16 mouse cellular contexts compared by ENCODE assay signal in the genomic region with DNA sequence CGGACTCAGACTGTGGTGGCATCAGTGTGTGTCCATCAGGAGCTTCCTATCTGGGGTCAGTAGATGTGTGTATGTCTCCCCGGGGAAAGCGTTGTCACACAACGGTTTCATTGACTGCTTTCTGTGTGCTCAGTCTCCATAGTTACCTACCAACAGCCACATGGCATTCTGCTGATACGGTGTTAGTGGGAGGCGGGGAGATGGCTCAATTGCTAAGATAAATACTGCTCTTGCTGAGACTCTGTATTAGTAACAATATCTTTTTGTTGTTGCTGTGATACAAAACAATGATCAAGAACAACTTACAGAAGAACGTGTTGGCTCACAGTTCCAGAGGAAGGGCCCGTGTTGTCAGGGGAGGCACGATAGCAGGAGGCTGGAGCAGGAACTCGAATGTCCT. TPM values are rescaled to one million over a fixed set of nuclear protein-coding genes. Genes with fewer than 3 reads are reported as not detected.
DNase-seq lines count a peak whose midpoint lies in the region; ATAC-seq lines count a peak whose summit lies in the region.
"Had no signal": no experiment of that assay in that cellular context is flagged by ENCODE, and none has a peak within 500 bp of the region (broad histone marks: within the 10 kb centered on the region; RNA-seq: fewer than 3 reads in every experiment).

No protein-coding gene starts in this region.

- no peak overlapping the region for H3K4me2 ChIP-seq in hindbrain, embryonic 12.5 days (replicated peaks)
- no peak overlapping the region for H3K4me2 ChIP-seq in midbrain, embryonic 14.5 days (ENCODE audit: low read length)
- no peak overlapping the region for H3K4me2 ChIP-seq in midbrain, embryonic 16.5 days (ENCODE audit: low read length)
- no peak overlapping the region for H3K4me2 ChIP-seq in kidney, embryonic 15.5 days
- H3K4me2 ChIP-seq: embryonic facial prominence, embryonic 12.5 days; intestine, embryonic 15.5 days had no signal

- H3K9ac ChIP-seq in hindbrain, embryonic 12.5 days, result no peak overlapping the region
- no peak overlapping the region for H3K9ac ChIP-seq in midbrain, embryonic 14.5 days (replicated peaks; ENCODE audit: low read length)
- no peak overlapping the region for H3K9ac ChIP-seq in midbrain, embryonic 16.5 days (ENCODE audit: low read depth, low read length)
- no peak overlapping the region for H3K9ac ChIP-seq in kidney, embryonic 15.5 days
- H3K9ac ChIP-seq: embryonic facial prominence, embryonic 12.5 days; intestine, embryonic 15.5 days; lung, embryonic 15.5 days had no signal

- ATAC-seq in hindbrain, embryonic 12.5 days (ENCODE audit: low FRiP score), result no peak
- ATAC-seq in midbrain, embryonic 14.5 days (ENCODE audit: low FRiP score, low TSS enrichment), result no peak
- no peak for ATAC-seq in midbrain, embryonic 16.5 days
- no peak for ATAC-seq in kidney, embryonic 15.5 days (replicated peaks; ENCODE audit: low FRiP score)
- ATAC-seq: intestine, embryonic 15.5 days had no signal

- H3K4me1 ChIP-seq in hindbrain, embryonic 10.5 days (replicated peaks), result peaks cover 34% of the 10 kb centered on the region
- H3K4me1 ChIP-seq in hindbrain, embryonic 12.5 days, result peaks cover 12% of the 10 kb centered on the region
- 0 out of 2 replicates have a peak, but pooled peaks cover 2% of the 10 kb centered on the region for H3K4me1 ChIP-seq in midbrain, embryonic 14.5 days (ENCODE audit: control insufficient read depth, insufficient read depth, low read length)
- H3K4me1 ChIP-seq in midbrain, embryonic 16.5 days (ENCODE audit: control insufficient read depth, insufficient read depth, low read length), result peaks cover 9% of the 10 kb centered on the region; the same call in 1 of the 2 replicates
- peaks cover 15% of the 10 kb centered on the region for H3K4me1 ChIP-seq in kidney, embryonic 15.5 days

- H3K4me3 ChIP-seq in hindbrain, embryonic 10.5 days, result no peak overlapping the region
- H3K4me3 ChIP-seq in hindbrain, embryonic 12.5 days, result no peak overlapping the region
- no peak overlapping the region for H3K4me3 ChIP-seq in midbrain, embryonic 14.5 days (replicated peaks; ENCODE audit: low read depth, low read length)
- no peak overlapping the region for H3K4me3 ChIP-seq in midbrain, embryonic 16.5 days (ENCODE audit: low read depth, low read length)
- no peak overlapping the region for H3K4me3 ChIP-seq in kidney, embryonic 15.5 days (replicated peaks)
- H3K4me3 ChIP-seq: embryonic facial prominence, embryonic 12.5 days; intestine, embryonic 15.5 days; limb, embryonic 10.5 days; lung, embryonic 15.5 days; myocyte had no signal

- H3K27me3 ChIP-seq in hindbrain, embryonic 10.5 days (ENCODE audit: insufficient read depth, poor library complexity, severe bottlenecking), result peaks cover 20% of the 10 kb centered on the region; the same call in 1 of the 2 replicates
- peaks cover 8% of the 10 kb centered on the region; the same call in 1 of the 2 replicates for H3K27me3 ChIP-seq in hindbrain, embryonic 12.5 days
- H3K27me3 ChIP-seq in midbrain, embryonic 14.5 days (ENCODE audit: control insufficient read depth, insufficient read depth, low read length), result no peaks in the 10 kb centered on the region
- H3K27me3 ChIP-seq in midbrain, embryonic 16.5 days (ENCODE audit: control insufficient read depth, insufficient read depth, low read depth, low read length), result no peaks in the 10 kb centered on the region
- H3K27me3 ChIP-seq in kidney, embryonic 15.5 days, result no peaks in the 10 kb centered on the region
- H3K27me3 ChIP-seq: embryonic facial prominence, embryonic 12.5 days; intestine, embryonic 15.5 days; lung, embryonic 15.5 days had no signal

- DNase-seq in hindbrain, embryonic 10.5 days (ENCODE audit: low spot score), result peak; percentile 28
- peak; percentile 33 for DNase-seq in midbrain, embryonic 14.5 days
- peak; percentile 14 for DNase-seq in embryo, embryonic 11.5 days (ENCODE audit: low read depth, low spot score)
- DNase-seq in yolk sac, embryonic 10.5 days (ENCODE audit: low spot score), result peak; percentile 16
- DNase-seq in adrenal gland, postnatal 10 days, result no peak
- DNase-seq: adrenal gland, postnatal 14 days; kidney, postnatal 4 days had no signal

- H3K36me3 ChIP-seq in hindbrain, embryonic 10.5 days, result no peaks in the 10 kb centered on the region
- H3K36me3 ChIP-seq in hindbrain, embryonic 12.5 days, result no peaks in the 10 kb centered on the region
- H3K36me3 ChIP-seq in midbrain, embryonic 14.5 days (ENCODE audit: control insufficient read depth, insufficient read depth, low read length), result no peaks in the 10 kb centered on the region
- H3K36me3 ChIP-seq in midbrain, embryonic 16.5 days (ENCODE audit: control insufficient read depth, insufficient read depth, low read length), result no peaks in the 10 kb centered on the region
- no peaks in the 10 kb centered on the region for H3K36me3 ChIP-seq in kidney, embryonic 15.5 days
- H3K36me3 ChIP-seq: embryonic facial prominence, embryonic 12.5 days; intestine, embryonic 15.5 days; limb, embryonic 10.5 days; lung, embryonic 15.5 days had no signal

- peak overlapping the region; percentile 50; the same call in 1 of the 2 replicates for H3K27ac ChIP-seq in hindbrain, embryonic 10.5 days
- no peak overlapping the region for H3K27ac ChIP-seq in hindbrain, embryonic 12.5 days
- no peak overlapping the region for H3K27ac ChIP-seq in midbrain, embryonic 14.5 days (replicated peaks; ENCODE audit: low read depth, low read length)
- no peak overlapping the region for H3K27ac ChIP-seq in midbrain, embryonic 16.5 days (ENCODE audit: low read length)
- no peak overlapping the region for H3K27ac ChIP-seq in kidney, embryonic 15.5 days
- H3K27ac ChIP-seq: embryonic facial prominence, embryonic 12.5 days; intestine, embryonic 15.5 days; limb, embryonic 10.5 days; lung, embryonic 15.5 days; stomach, postnatal 0 days had no signal

- WGBS in hindbrain, embryonic 10.5 days, result 29% methylated on average over 10 of the region's 10 CpGs
- 23% methylated on average over 10 of the region's 10 CpGs for WGBS in hindbrain, embryonic 12.5 days
- WGBS in midbrain, embryonic 14.5 days, result 13% methylated on average over 10 of the region's 10 CpGs
- 21% methylated on average over 10 of the region's 10 CpGs for WGBS in midbrain, embryonic 16.5 days
- WGBS in kidney, embryonic 15.5 days, result 76% methylated on average over 10 of the region's 10 CpGs

- H3K9me3 ChIP-seq in hindbrain, embryonic 10.5 days, result no peaks in the 10 kb centered on the region
- H3K9me3 ChIP-seq in hindbrain, embryonic 12.5 days (replicated peaks), result no peaks in the 10 kb centered on the region
- H3K9me3 ChIP-seq in midbrain, embryonic 14.5 days (ENCODE audit: control insufficient read depth, low read length), result no peaks in the 10 kb centered on the region
- H3K9me3 ChIP-seq in midbrain, embryonic 16.5 days (replicated peaks; ENCODE audit: control insufficient read depth, low read length, poor library complexity, severe bottlenecking), result no peaks in the 10 kb centered on the region
- H3K9me3 ChIP-seq in kidney, embryonic 15.5 days (replicated peaks), result no peaks in the 10 kb centered on the region
- H3K9me3 ChIP-seq: embryonic facial prominence, embryonic 12.5 days; intestine, embryonic 15.5 days; limb, embryonic 10.5 days; lung, embryonic 15.5 days had no signal

RNA-seq across cellular contexts. Expression of a gene that starts 1.6 kb away (rescaled TPM):
- 20.7 and 21.4 TPM in 2 replicates for polyA plus RNA-seq in hindbrain, embryonic 10.5 days (2016; fragmentation: Nextera tagmentation; extraction: Ambion mirVana)
- 18.9 and 20.1 TPM in 2 replicates for polyA plus RNA-seq in hindbrain, embryonic 12.5 days (2016; fragmentation: Nextera tagmentation; extraction: Ambion mirVana)
- polyA plus RNA-seq in midbrain, embryonic 14.5 days (2014; fragmentation: Nextera tagmentation; extraction: Ambion mirVana), result 10.8 and 14.6 TPM in 2 replicates
- 17.3 and 17.5 TPM in 2 replicates for polyA plus RNA-seq in midbrain, embryonic 16.5 days (2015; fragmentation: Nextera tagmentation; extraction: Ambion mirVana)
- 40.0 and 40.4 TPM in 2 replicates for polyA plus RNA-seq in kidney, embryonic 15.5 days (2015; fragmentation: Nextera tagmentation; extraction: Ambion mirVana)
- 10 to 100 TPM; 24.1 to 26.2 TPM for total RNA-seq in adrenal gland, postnatal 10 days (2021)

RNA-seq across cellular contexts. Expression of a gene that starts 45.2 kb away (rescaled TPM):
- 69.9 and 76.2 TPM in 2 replicates for polyA plus RNA-seq in hindbrain, embryonic 10.5 days (2016; fragmentation: Nextera tagmentation; extraction: Ambion mirVana)
- 106 TPM in 2 replicates for polyA plus RNA-seq in hindbrain, embryonic 12.5 days (2016; fragmentation: Nextera tagmentation; extraction: Ambion mirVana)
- 47.6 and 58.2 TPM in 2 replicates for polyA plus RNA-seq in midbrain, embryonic 14.5 days (2014; fragmentation: Nextera tagmentation; extraction: Ambion mirVana)
- 35.6 and 36.3 TPM in 2 replicates for polyA plus RNA-seq in midbrain, embryonic 16.5 days (2015; fragmentation: Nextera tagmentation; extraction: Ambion mirVana)
- 97.4 and 104 TPM in 2 replicates for polyA plus RNA-seq in kidney, embryonic 15.5 days (2015; fragmentation: Nextera tagmentation; extraction: Ambion mirVana)
- total RNA-seq in adrenal gland, postnatal 10 days (2021), result 10 to 100 TPM; 44.3 to 46.1 TPM
